Mouse (Mus musculus) ES-E14 (cell line): ENCODE measurements around the gene Commd4. TPM values are rescaled to one million over a fixed set of nuclear protein-coding genes. Genes with fewer than 3 reads are reported as not detected.

Experiments
- DNase-seq: peaks from one replicate; pipeline ENCODE4 v3.0.0-alpha.2; 2013; ENCODE audit warnings: low read depth, low spot score
- H3K27ac ChIP-seq: 2 replicates; pipeline ENCODE4 v1.5.1; 2012; ENCODE audit warnings: low read depth, mild to moderate bottlenecking, low read length, moderate library complexity, mixed read lengths; ENCODE audit not compliant: poor library complexity, insufficient read depth, severe bottlenecking
- H3K36me3 ChIP-seq: 2 replicates; pipeline ENCODE4 v1.6.1; 2012; ENCODE audit warnings: mild to moderate bottlenecking, low read length, moderate library complexity, mixed read lengths; ENCODE audit not compliant: control insufficient read depth, poor library complexity, insufficient read depth, severe bottlenecking
- H3K4me1 ChIP-seq, 2 experiments: fragments of 150-350 bp in 1 of 2; sonication (generic) in 1 of 2; 2 replicates each; pipeline ENCODE4 v1.6.1; 2012; ENCODE audit warnings: low read length in 2 of 2, mild to moderate bottlenecking in 1 of 2, mixed read lengths in 1 of 2; ENCODE audit not compliant: control insufficient read depth in 2 of 2, insufficient read depth in 2 of 2, poor library complexity in 1 of 2
- H3K4me3 ChIP-seq, 2 experiments: fragments of 150-350 bp in 1 of 2; sonication (generic) in 1 of 2; 2 replicates each; pipeline ENCODE4 v1.5.1; 2012; ENCODE audit warnings: low read length in 2 of 2, low read depth in 1 of 2, mild to moderate bottlenecking in 1 of 2, mixed read lengths in 1 of 2; ENCODE audit not compliant: insufficient read depth in 1 of 2, poor library complexity in 1 of 2, severe bottlenecking in 1 of 2
- H3K9ac ChIP-seq: 2 replicates; pipeline ENCODE4 v1.6.1; 2012; ENCODE audit warnings: low read depth, mild to moderate bottlenecking, low read length, mixed read lengths; ENCODE audit not compliant: poor library complexity, insufficient read depth, severe bottlenecking
- H3K9me3 ChIP-seq: fragments of 150-350 bp; sonication (generic); 2 replicates; pipeline ENCODE4 v1.6.1; 2012; ENCODE audit warnings: low read depth, mild to moderate bottlenecking, low read length; ENCODE audit not compliant: control insufficient read depth, insufficient read depth
- CHD2 ChIP-seq: IDR thresholded peaks from 2 replicates; pipeline ENCODE4 v1.6.1; 2014; ENCODE audit warnings: mild to moderate bottlenecking, low read depth, low read length, inconsistent platforms
- HCFC1 ChIP-seq: IDR thresholded peaks from 2 replicates; pipeline ENCODE4 v1.6.1; 2012; ENCODE audit warnings: low read length, inconsistent platforms, borderline replicate concordance; ENCODE audit not compliant: insufficient read depth
- MAFK ChIP-seq: IDR thresholded peaks from 2 replicates; pipeline ENCODE4 v1.6.1; 2014; ENCODE audit warnings: mild to moderate bottlenecking, low read depth, low read length, inconsistent platforms; ENCODE audit not compliant: insufficient read depth
- ZC3H11A ChIP-seq: IDR thresholded peaks from 2 replicates; pipeline ENCODE4 v1.6.1; 2012; ENCODE audit warnings: low read depth, mild to moderate bottlenecking, inconsistent platforms, low read length, borderline replicate concordance
- ZNF384 ChIP-seq: IDR thresholded peaks from 2 replicates; pipeline ENCODE4 v1.6.1; 2012; ENCODE audit warnings: low read depth, low read length, inconsistent platforms
- in situ Hi-C, 2 experiments: fragments of 600-800 bp; cut with MboI; formaldehyde crosslinking; loops; one replicate each; pipeline ENCODE4 v1.15.1; 2025; ENCODE audit warnings: low sequenced_read_pairs in 2 of 2, inconsistent platforms in 1 of 2; ENCODE audit not compliant: unreplicated experiment in 2 of 2
- total RNA-seq: library from RNA; depleted of rRNA; stranded (reverse); fragments of 300-350 nt; gene quantifications from 2 replicates; pipeline ENCODE4 v1.2.3, GENCODE M21; 2012

The Commd4 gene
- total RNA-seq, 1 experiment: 116 TPM

- H3K9ac ChIP-seq: no peak overlapping the region
- H3K4me3 ChIP-seq: no peak overlapping the region
- H3K9me3 ChIP-seq: 0 out of 2 replicates have a peak, but pooled peaks cover 2% of the 10 kb centered on the region
- no peak for TF ChIP-seq HCFC1
- no peak for TF ChIP-seq CHD2
- no peak for TF ChIP-seq MAFK
- no peak for TF ChIP-seq ZC3H11A
- no peak for TF ChIP-seq ZNF384
- peaks cover 2 to 5% of the 10 kb centered on the region in 2 experiments; a peak in 1 of 4 replicates for H3K4me1 ChIP-seq
- no peak for DNase-seq
- in situ Hi-C loops: no loop called here
- no peaks in the 10 kb centered on the region for H3K36me3 ChIP-seq
- no peak overlapping the region for H3K27ac ChIP-seq
Observed at GRCm38 (mm10) chr9:57196708-57197107, 38.6 kb upstream of the Commd4 start.

- no peak overlapping the region for H3K4me3 ChIP-seq
- no peaks in the 10 kb centered on the region for H3K36me3 ChIP-seq
- peaks cover 8 to 11% of the 10 kb centered on the region in 2 experiments; a peak in 2 of 4 replicates for H3K4me1 ChIP-seq
- no peak overlapping the region for H3K27ac ChIP-seq
- H3K9me3 ChIP-seq: no peaks in the 10 kb centered on the region
- TF ChIP-seq ZC3H11A: no peak
- no peak for TF ChIP-seq HCFC1
- TF ChIP-seq ZNF384: no peak
- TF ChIP-seq CHD2: no peak
- in situ Hi-C loops: no loop called here
- no peak overlapping the region for H3K9ac ChIP-seq
- DNase-seq: no peak
Observed at GRCm38 (mm10) chr9:57168411-57168810, 10.3 kb upstream of the Commd4 start.

- Histone ChIP-seq H3K9me3 (no peaks in the 10 kb centered on the region), H3K27ac (peak overlapping the region; percentile 63; the same call in 1 of the 2 replicates), H3K4me1 (peaks cover 11 to 21% of the 10 kb centered on the region in 2 experiments; a peak in 2 of 4 replicates), H3K36me3 (no peaks in the 10 kb centered on the region), H3K4me3 (no peak overlapping the region), H3K9ac (no peak overlapping the region)
- in situ Hi-C loops: no loop called here
- DNase-seq: no peak
- TF ChIP-seq ZC3H11A (no peak), MAFK (no peak), ZNF384 (no peak), HCFC1 (no peak), CHD2 (no peak)
Observed at GRCm38 (mm10) chr9:57166173-57166572, 8.0 kb upstream of the Commd4 start.

- in situ Hi-C loops: no loop called here
Observed at GRCm38 (mm10) chr9:57163137-57163536, 5.0 kb upstream of the Commd4 start.

GRCm38 (mm10) chr9:57162496-57162895, 4.4 kb upstream of the Commd4 start:
- peaks cover 10 to 21% of the 10 kb centered on the region in 2 experiments; a peak in 3 of 4 replicates for H3K4me1 ChIP-seq
- H3K36me3 ChIP-seq: no peaks in the 10 kb centered on the region
- TF ChIP-seq HCFC1: no peak
- peak; percentile 82 for TF ChIP-seq ZC3H11A
- no peak overlapping the region for H3K4me3 ChIP-seq
- in situ Hi-C loops: no loop called here
- H3K9me3 ChIP-seq: no peaks in the 10 kb centered on the region
- H3K27ac ChIP-seq: no peak overlapping the region
- DNase-seq: no peak
- H3K9ac ChIP-seq: no peak overlapping the region; the same call in 1 of the 2 replicates

More at GRCm38 (mm10) chr9:57163137-57163536, 5.0 kb upstream of the Commd4 start:
- DNase-seq: peak; percentile 80
- Histone ChIP-seq H3K36me3 (no peaks in the 10 kb centered on the region), H3K4me1 (peaks cover 9 to 21% of the 10 kb centered on the region in 2 experiments; a peak in 3 of 4 replicates), H3K4me3 (no peak overlapping the region), H3K9ac (no peak overlapping the region), H3K27ac (no peak overlapping the region), H3K9me3 (no peaks in the 10 kb centered on the region)
- TF ChIP-seq HCFC1: no peak
- TF ChIP-seq ZC3H11A: no peak
- TF ChIP-seq CHD2: no peak
- no peak for TF ChIP-seq MAFK
- TF ChIP-seq ZNF384: no peak
